Mouse (Mus musculus) 3T3-L1 (cell line): ENCODE data around the gene Capn15.

Experiments used
- DNase-seq: peaks from one replicate; pipeline ENCODE4 v3.0.0-alpha.2; 2015; ENCODE audit warnings: low read depth, low spot score

Gene Capn15

GRCm38 (mm10) chr17:25919786-25920642, 65.6 kb downstream of the Capn15 start:
- peak; percentile 100 for DNase-seq

GRCm38 (mm10) chr17:25919144-25919785, 66.3 kb downstream of the Capn15 start, which contains the start of gene Rab40c:
Rab40c (minus strand) TSS chr17:25919727.
- peak; percentile 52 for DNase-seq

GRCm38 (mm10) chr17:25918037-25918750, 67.4 kb downstream of the Capn15 start:
- no peak for DNase-seq

GRCm38 (mm10) chr17:25916931-25917647, 68.5 kb downstream of the Capn15 start:
- no peak for DNase-seq

GRCm38 (mm10) chr17:25914295-25914694, 71.3 kb downstream of the Capn15 start:
- no peak for DNase-seq

GRCm38 (mm10) chr17:25913877-25914275, 71.7 kb downstream of the Capn15 start:
- no peak for DNase-seq

GRCm38 (mm10) chr17:25913186-25913876, 72.3 kb downstream of the Capn15 start:
- DNase-seq, result no peak

GRCm38 (mm10) chr17:25911816-25912215, 73.8 kb downstream of the Capn15 start:
- peak; percentile 54 for DNase-seq
